Mouse (Mus musculus) testis, adult 2 months (tissue): ENCODE results near the gene Cygb. TPM values are rescaled to one million over a fixed set of nuclear protein-coding genes. Genes with fewer than 3 reads are reported as not detected.
A peak's percentile ranks its signal among the peaks of the same experiment; 100 is the strongest.
"Not testable (repeated sequence)": the region's sequence is repeated elsewhere in the genome, so short reads cannot be mapped to it uniquely, and the experiment has no call there.

Source experiments
- H3K27ac ChIP-seq: fragments of 200-500 bp; 2 replicates; pipeline ENCODE4 v1.5.1; 2012; ENCODE audit warnings: low read depth, low read length; ENCODE audit not compliant: control insufficient read depth, insufficient read depth
- H3K27me3 ChIP-seq: fragments of 200-500 bp; 2 replicates; pipeline ENCODE4 v1.6.1; 2012; ENCODE audit warnings: mild to moderate bottlenecking, low read length, moderate library complexity; ENCODE audit not compliant: control insufficient read depth, insufficient read depth
- H3K36me3 ChIP-seq: fragments of 200-500 bp; 2 replicates; pipeline ENCODE4 v1.6.1; 2012; ENCODE audit warnings: mild to moderate bottlenecking, low read length; ENCODE audit not compliant: control insufficient read depth, insufficient read depth
- H3K4me1 ChIP-seq: fragments of 200-500 bp; 2 replicates; pipeline ENCODE4 v1.6.1; 2012; ENCODE audit warnings: low read length; ENCODE audit not compliant: control insufficient read depth, insufficient read depth
- H3K4me3 ChIP-seq: fragments of 200-500 bp; 2 replicates; pipeline ENCODE4 v1.5.1; 2012; ENCODE audit warnings: low read depth, mild to moderate bottlenecking, low read length, moderate library complexity, mixed read lengths; ENCODE audit not compliant: control insufficient read depth
- CTCF ChIP-seq: fragments of 200-500 bp; IDR thresholded peaks from 2 replicates; pipeline ENCODE4 v1.5.1; 2012; ENCODE audit warnings: low read depth, mild to moderate bottlenecking, inconsistent platforms, low read length, moderate library complexity; ENCODE audit not compliant: control insufficient read depth, insufficient read depth, insufficient replicate concordance
- POLR2A ChIP-seq: fragments of 200-500 bp; IDR thresholded peaks from 2 replicates; pipeline ENCODE4 v1.6.1; 2012; ENCODE audit warnings: low read depth, mild to moderate bottlenecking, inconsistent platforms, low read length, moderate library complexity; ENCODE audit not compliant: control insufficient read depth
- polyA plus RNA-seq: library from polyadenylated mRNA; depleted of rRNA; stranded (reverse); fragments of >200 nt; gene quantifications from 2 replicates; pipeline ENCODE4 v1.2.3, GENCODE M21; 2012

Gene Cygb
- polyA plus RNA-seq, 1 experiment: 3.7 TPM

- Histone ChIP-seq H3K4me3 (peak overlapping the region; percentile 51), H3K27me3 (no peaks in the 10 kb centered on the region), H3K4me1 (peaks cover 16% of the 10 kb centered on the region), H3K36me3 (no peaks in the 10 kb centered on the region), H3K27ac (no peak overlapping the region)
- TF ChIP-seq POLR2A: no peak
- TF ChIP-seq CTCF: peak; percentile 95
Observed at GRCm38 (mm10) chr11:116642681-116643578, 11.2 kb downstream of the Cygb start.

- Histone ChIP-seq H3K4me1 (peaks cover 13% of the 10 kb centered on the region), H3K27ac (no peak overlapping the region), H3K36me3 (no peaks in the 10 kb centered on the region), H3K4me3 (no peak overlapping the region), H3K27me3 (no peaks in the 10 kb centered on the region)
- TF ChIP-seq POLR2A (no peak), CTCF (no peak)
Observed at GRCm38 (mm10) chr11:116641731-116642130, 12.4 kb downstream of the Cygb start.

GRCm38 (mm10) chr11:116641168-116641567, 12.9 kb downstream of the Cygb start:
- no peak for TF ChIP-seq POLR2A
- TF ChIP-seq CTCF: peak; percentile 69; the same call in 1 of the 2 replicates
- no peaks in the 10 kb centered on the region for H3K36me3 ChIP-seq
- no peak overlapping the region for H3K27ac ChIP-seq
- no peak overlapping the region for H3K4me3 ChIP-seq
- H3K4me1 ChIP-seq: peaks cover 13% of the 10 kb centered on the region
- no peaks in the 10 kb centered on the region for H3K27me3 ChIP-seq

- not testable (repeated sequence) for H3K4me1 ChIP-seq, H3K4me3 ChIP-seq, H3K27me3 ChIP-seq, H3K27ac ChIP-seq, H3K36me3 ChIP-seq
Observed at GRCm38 (mm10) chr11:116636607-116637006, 17.5 kb downstream of the Cygb start.

- no peaks in the 10 kb centered on the region for H3K36me3 ChIP-seq
- no peak overlapping the region for H3K27ac ChIP-seq
- peaks cover 3% of the 10 kb centered on the region; the same call in 1 of the 2 replicates for H3K4me1 ChIP-seq
- TF ChIP-seq POLR2A (no peak), CTCF (no peak)
- no peak overlapping the region for H3K4me3 ChIP-seq
- no peaks in the 10 kb centered on the region for H3K27me3 ChIP-seq
Observed at GRCm38 (mm10) chr11:116632962-116633361, 21.2 kb downstream of the Cygb start.

- H3K4me3 ChIP-seq: no peak overlapping the region
- peaks cover 5% of the 10 kb centered on the region for H3K4me1 ChIP-seq
- H3K27ac ChIP-seq: no peak overlapping the region
- H3K27me3 ChIP-seq: no peaks in the 10 kb centered on the region
- TF ChIP-seq POLR2A (no peak), CTCF (no peak)
- no peaks in the 10 kb centered on the region for H3K36me3 ChIP-seq
Observed at GRCm38 (mm10) chr11:116630171-116630965, 23.7 kb downstream of the Cygb start.

- no peak overlapping the region for H3K27ac ChIP-seq
- no peak overlapping the region for H3K4me3 ChIP-seq
- no peaks in the 10 kb centered on the region for H3K27me3 ChIP-seq
- peaks cover 8% of the 10 kb centered on the region for H3K4me1 ChIP-seq
- no peaks in the 10 kb centered on the region for H3K36me3 ChIP-seq
- TF ChIP-seq CTCF (no peak), POLR2A (no peak)
Observed at GRCm38 (mm10) chr11:116629472-116629871, 24.6 kb downstream of the Cygb start.
